Mouse (Mus musculus): ENCODE measurements at regions not wholly inside any gene's neighbourhood (a gene's known extent, or its start where the extent isn't known, plus 50 kb on each side); places are given as distances from the start of the nearest gene placed in this dataset.
"Not testable (repeated sequence)": the region's sequence is repeated elsewhere in the genome, so short reads cannot be mapped to it uniquely, and the experiment has no call there.

GRCm38 (mm10) chr1:43305349-43306278 lies 108.8 kb upstream of the Fhl2 start:
- peak in 1 of 2 experiments; percentile 9 for DNase-seq

DNA sequence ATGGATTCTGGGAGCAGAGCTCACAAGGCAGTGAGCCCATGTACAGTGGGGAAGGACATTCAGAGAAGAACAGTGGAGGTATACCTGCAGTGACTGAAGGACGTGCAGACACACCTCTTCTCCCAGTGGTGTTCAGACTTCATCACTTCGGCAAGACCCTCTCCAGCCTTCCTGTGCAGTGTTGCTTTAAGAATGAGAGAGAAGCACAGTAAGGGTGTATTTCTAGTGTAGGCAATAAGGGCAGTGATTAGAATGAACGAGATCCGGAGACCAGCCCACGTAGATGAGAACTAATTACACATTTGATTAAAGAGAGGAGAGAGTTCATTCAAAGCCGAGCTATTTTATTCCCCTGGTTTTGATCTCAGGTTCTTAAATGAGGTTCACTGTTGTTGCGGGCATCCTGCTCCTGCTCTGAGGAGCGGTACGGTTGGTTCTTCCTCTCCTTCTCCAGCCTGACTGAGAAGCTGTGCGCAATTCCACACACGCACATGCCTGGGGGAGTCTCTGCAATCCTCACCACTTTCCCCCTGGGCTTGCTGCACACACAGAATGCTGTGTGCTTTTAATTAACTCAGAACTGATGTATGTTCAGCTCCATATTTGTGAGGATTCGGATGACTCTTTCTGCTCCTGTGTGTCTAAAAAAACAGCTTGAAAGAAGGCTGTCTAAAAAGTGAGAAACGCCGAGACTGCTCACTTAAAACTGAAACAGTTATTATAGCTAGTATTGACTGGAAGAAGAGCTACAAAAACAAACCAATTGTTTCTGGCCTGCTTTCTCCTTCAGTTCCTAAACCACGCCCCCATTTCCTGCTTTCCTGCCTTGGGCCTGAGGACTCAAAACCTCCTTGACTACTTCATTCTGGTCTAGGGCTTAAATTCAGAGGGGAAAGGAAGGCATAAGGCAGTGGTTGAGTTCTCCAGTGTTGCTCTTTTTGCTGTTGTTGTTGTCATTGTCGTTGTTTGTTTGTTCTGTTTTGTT lies 114.2 kb upstream of the Fhl2 start:
- DNase-seq, result peak in 1 of 2 experiments; percentile 10

DNA sequence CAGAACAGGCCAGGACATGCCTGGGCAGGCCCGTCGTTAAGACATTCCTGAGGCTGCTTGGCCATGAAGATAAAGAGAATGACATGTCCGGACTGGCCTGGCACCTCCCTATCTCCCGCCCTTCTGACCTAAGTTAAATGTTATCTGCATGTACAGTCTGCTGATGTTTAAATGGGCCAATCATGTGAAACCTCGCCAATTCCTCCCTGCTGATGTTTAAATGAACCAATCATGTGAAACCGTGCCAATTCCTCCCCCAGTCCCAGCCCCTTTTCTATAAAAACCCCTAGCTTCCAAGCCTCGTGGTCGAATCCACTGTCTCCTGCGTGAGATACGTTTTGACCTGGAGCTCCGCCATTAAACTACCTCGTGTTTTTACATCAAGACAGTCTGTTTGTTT lies 119.5 kb upstream of the Fhl2 start:
- not testable (repeated sequence) for DNase-seq

DNA sequence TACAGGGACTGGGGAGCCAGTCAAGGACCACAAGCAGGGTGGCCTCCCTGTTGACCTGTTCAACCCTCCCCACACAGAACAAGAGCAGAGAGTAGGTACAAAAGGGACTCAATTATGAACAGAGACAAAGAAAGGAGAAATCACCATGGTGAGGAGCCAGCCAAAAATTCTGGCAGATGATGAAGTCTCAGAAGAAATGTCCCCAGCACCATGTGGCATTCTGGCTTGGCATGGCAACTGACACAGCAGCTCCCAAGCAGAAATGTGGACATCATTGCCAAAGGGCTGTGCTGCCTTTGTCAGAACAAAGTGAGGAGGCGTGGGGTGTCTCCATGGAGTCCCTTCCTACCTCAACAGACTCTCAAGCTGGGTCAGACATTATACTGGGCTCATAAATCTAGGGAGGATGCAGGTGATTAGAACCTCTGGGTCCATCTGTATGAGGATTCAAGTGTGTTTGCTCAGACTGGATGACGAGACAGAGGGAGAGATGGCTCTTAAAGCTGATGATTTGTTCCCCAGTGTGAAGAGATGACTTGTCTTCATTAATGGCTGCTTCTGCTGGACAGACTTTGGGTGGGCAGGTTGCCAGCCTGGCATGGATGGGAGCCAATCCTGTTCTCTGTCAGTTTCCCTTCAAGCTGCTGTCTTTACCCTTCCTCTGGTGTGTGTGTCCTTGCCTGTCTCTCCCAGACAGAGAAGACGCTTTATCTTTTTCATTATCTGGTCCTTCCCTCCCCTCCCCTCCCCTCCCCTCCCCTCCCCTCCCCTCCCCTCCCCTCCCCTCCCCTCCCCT lies 120.5 kb upstream of the Fhl2 start:
- no peak for DNase-seq

DNA sequence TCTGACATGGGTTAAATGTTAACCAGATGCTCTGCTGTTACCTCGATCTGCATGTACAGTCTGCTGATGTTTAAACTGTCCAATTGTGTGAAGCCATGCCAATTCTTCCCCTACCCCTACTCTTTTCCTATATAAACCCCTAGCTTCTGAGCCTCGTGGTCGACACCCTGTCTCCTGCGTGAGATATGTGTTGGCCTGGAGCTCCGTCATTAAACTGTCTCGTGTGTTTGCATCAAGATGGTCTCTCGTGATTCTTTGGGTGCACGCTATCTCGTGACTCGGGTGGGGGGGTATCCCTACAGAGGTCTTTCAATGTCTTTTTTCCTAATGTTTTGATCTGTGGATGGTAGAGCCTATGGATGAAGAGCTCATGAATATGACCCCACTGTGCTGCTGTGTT lies 110.9 kb upstream of the Nck2 start:
- not testable (repeated sequence) for DNase-seq

DNA sequence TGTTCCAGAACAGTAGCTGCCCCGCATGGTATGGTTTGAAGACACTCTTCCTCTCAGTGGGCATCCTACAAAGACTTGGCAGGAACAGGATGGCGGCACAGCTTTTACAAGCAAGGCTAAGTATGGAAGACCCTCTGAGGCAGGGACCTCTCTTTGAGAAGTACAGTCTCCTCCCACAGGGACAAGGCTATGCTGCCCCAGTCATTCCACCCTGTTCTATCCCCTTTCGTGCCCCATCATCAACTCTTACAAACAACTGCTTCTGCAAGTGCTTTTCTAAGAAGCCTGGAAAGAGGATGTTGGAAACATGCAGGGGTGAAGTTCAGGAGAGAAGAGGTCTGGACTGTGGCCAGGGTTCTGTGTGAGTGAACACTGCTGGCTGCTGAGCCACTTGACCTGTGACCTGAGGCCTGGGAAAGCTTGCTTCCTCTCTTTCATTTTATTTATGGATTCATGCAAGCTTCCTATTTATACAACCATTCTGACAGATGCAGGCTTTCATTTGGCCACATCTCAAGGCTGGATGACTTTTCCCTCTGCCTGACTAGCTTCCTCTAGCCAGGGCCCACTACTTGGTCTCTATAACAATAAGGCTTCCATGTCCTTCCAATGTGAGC lies 107.1 kb upstream of the Nck2 start:
- DNase-seq, result peak; percentile 84 to 92

DNA sequence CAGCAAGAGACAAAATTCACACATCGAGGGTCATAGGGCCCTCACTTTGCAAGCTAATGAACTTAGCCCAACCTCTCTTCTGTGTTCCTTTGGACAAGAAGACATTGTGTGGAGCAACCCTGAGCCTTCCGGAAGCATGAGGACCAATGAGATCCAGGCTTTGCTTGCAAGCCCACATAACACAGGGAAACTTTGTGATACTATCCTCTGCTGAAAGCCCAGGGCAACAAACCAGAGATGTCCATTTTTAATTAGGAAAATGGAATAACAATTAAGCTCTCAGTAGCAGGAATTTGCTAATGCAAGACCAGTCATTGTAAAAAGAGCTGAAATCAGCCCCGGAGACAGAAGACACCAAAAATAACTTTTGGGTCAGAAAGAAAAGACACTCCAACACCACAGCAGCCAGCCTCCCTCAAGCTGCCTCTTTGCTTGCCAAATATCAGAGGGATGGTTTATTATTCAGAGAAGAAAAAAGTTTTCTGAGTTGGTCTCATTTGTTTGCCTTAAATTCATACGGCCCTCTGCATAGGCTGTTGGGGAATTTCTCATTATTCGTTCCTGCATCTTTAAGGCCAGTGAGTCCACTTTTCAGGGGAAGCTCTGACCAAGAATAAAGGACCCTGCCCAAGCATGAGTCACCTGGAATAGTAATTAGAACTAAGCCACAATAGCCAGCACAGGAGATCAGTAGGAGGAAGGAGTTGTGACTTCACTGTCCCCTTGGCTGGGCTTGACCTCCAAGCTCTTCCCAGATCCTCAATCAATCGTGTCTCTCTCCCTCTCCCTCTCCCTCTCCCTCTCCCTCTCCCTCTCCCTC lies 106.1 kb upstream of the Nck2 start:
- DNase-seq, result no peak

DNA sequence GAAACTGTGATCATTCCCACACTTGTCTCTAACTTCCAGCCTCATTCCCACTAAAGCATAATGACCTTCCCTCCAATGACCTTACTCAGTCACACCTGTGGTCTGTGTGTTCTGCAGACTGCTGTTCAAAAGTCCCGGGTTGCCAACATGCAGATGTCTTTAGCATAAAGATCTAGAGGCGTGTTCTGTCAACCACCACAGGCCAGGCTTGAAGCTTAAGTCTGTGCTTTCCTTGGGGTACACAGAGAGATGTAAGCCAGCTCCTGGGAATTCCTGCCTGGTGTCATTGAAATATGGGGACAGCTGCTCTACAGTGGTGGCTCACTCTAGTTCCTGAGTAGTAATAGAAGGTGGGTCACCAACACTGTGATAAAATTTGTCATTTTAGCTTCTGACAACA lies 101.5 kb upstream of the Nck2 start:
- DNase-seq, result no peak

DNA sequence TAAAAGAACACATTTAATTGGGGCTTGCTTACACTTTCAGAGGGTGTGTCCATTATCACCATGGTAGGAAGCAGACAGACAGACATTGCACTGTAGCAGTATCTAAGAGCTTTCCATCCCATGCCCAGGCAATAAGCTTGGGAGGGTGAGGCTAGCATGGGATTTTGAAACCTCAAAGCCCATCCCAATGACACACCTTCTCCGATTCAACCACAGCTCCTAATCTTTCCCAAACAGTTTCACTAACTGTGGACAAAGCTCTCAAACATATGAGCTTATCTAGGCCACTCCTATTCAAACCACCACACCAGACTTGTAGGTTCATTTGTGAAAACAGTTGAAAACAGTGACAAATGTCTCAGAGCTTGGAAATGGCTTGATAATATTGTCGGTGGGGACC lies 101.0 kb upstream of the Nck2 start:
- DNase-seq, result no peak

DNA sequence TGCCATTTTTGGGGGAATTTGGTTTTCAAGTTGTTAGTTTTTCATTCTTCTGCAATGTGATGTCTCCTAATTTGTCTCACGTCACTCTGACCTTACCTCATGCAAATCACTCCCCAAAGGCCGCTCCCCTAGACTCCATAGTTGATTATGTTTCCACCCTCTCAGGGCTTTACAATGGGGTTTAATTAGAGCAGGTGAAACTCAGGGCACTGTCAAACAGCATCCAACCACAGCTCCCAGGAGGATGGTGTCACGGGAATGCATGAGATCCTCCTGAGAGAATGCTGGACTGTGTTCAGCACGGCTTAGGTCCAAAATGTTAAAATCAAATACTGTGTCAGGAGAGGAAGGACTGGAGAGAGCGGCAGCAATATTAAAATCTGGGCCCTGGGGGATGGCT lies 100.4 kb upstream of the Nck2 start:
- no peak for DNase-seq

GRCm38 (mm10) chr1:43347152-43347551 lies 97.2 kb upstream of the Nck2 start:
- DNase-seq, result no peak

DNA sequence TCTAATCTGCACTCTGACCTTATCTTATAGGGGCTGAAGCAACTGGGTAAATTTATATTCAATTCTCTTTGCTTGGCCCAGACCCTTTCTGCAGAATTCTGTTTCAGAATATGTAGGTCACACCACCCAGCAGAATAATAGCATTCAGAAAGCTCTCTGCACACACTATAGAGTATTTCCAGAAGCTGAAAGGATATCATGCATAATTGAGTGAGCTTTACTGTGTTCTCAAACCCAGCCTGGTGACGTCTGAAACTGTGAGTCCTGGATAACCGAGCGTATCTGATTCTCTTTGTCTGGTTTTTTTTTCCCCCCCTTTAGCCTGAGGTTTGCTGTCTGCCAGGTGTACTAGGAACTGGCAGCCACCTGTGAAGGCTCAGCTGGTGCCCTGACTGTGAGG lies 94.4 kb upstream of the Nck2 start:
- DNase-seq, result no peak

GRCm38 (mm10) chr1:43358191-43358590 lies 86.2 kb upstream of the Nck2 start:
- DNase-seq, result peak; percentile 70 to 82

DNA sequence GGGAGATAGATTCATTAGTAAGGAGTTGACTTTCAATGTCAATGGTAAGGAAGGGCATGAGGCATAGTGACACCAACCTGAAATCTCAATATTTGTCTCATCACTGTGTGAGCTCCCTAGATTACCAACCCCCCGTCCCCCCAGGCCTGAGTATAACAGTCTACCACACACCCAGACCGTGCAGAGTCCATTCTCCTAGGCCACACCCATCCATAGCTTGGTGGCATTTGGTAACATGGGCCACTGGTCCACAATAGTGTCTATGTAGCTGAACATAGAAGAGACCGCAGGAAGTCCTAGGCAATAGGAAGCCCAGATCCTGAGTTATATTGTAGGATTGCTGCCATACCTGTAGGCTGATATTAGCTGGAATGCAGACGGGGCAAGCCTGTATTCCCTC lies 84.7 kb upstream of the Nck2 start:
- no peak for DNase-seq

DNA sequence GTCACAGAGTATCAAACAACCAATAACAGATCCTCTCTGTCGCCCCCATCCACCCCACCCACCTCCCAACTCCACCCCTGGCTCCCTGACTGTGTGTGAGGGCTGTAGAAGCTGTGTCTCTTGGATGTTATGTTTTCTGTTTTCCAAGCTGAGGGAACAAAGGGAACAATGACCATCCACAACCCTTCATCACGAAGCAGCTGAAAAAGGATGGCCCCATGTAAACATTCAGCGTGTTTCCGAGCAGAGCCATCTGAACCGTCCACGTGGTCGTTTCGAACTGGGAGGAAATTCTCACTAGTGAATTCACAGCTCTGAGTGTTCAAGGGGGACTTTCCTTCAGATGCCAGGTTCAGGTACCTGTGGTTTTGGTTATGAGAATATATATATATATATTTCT lies 84.1 kb upstream of the Nck2 start:
- DNase-seq, result peak; percentile 16 to 51

- peak; percentile 20 to 30 for DNase-seq
Observed at GRCm38 (mm10) chr1:43360741-43361140, 83.6 kb upstream of the Nck2 start.

GRCm38 (mm10) chr1:43361455-43361863 lies 82.9 kb upstream of the Nck2 start:
- DNase-seq, result peak in 1 of 2 experiments; percentile 20

DNA sequence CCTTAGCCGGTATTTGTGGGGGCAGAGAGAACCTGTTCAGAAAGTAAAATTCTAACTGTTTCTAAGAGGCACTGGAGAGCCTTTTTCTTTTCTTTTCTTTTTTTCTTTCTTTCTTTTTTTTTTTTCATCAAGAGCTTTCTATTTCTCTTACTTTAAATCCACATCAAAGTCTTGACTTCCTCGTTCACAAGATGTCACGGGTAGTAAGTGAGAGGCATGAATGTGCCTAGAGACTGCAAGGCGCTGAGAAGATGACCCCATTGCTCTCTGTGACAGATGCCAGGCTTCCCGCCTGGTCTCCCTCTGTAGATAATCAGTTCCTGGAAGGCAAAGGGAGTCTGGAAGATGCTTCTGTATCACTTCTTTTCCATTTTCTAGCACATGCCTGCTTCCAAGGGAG lies 82.2 kb upstream of the Nck2 start:
- DNase-seq, result no peak

GRCm38 (mm10) chr1:43363178-43363577 lies 81.2 kb upstream of the Nck2 start:
- DNase-seq, result peak; percentile 14 to 44

DNA sequence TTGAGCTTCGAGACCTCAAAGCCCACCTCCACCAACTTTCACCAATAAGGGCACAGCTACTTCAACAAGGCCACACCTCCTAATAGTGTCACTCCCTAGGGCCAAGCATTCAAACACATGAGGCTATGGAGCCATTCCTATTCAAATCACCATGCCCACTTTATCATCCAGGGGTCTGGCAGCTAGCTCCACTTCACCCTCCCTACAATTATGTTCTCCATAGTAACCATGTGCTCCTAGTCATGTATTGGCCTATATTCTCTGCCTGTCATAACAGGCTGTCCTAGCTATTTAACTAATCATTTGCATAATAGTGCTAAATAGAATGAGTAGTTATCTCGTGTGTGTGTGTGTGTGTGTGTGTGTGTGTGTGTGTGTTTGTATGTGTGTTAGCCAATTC lies 77.9 kb upstream of the Nck2 start:
- no peak for DNase-seq
